Mouse (Mus musculus) kidney, postnatal 0 days (tissue): ENCODE measurements around the gene Gm21970. TPM values are rescaled to one million over a fixed set of nuclear protein-coding genes. Genes with fewer than 3 reads are reported as not detected.
A peak's percentile ranks its signal among the peaks of the same experiment; 100 is the strongest.

ENCODE experiments used
- ATAC-seq: fragments of 200-750 bp; cut with Nextera tagmentation; replicated peaks from 2 replicates; pipeline ENCODE4 v1.8.0; 2017; ENCODE audit warnings: low read depth, moderate number of reproducible peaks, moderate TSS enrichment, moderate library complexity; ENCODE audit not compliant: low FRiP score
- DNase-seq: peaks from one replicate; pipeline ENCODE4 v3.0.0-alpha.2; 2016; ENCODE audit warnings: low spot score
- H3K27ac ChIP-seq: fragments of 300-500 bp; sonication (generic); 2 replicates; pipeline ENCODE4 v1.5.1; 2014; ENCODE audit warnings: mild to moderate bottlenecking
- H3K27me3 ChIP-seq: fragments of 300-500 bp; sonication (generic); 2 replicates; pipeline ENCODE4 v1.6.1; 2014; ENCODE audit warnings: low read length, mixed read lengths; ENCODE audit not compliant: insufficient read depth
- H3K36me3 ChIP-seq: fragments of 300-500 bp; sonication (generic); 2 replicates; pipeline ENCODE4 v1.6.1; 2014; ENCODE audit warnings: low read length, mixed read lengths; ENCODE audit not compliant: insufficient read depth
- H3K4me1 ChIP-seq: fragments of 300-500 bp; sonication (generic); replicated peaks from 2 replicates; pipeline ENCODE4 v1.6.1; 2014; ENCODE audit warnings: antibody characterized with exemption, low read length, mixed read lengths; ENCODE audit not compliant: insufficient read depth
- H3K4me2 ChIP-seq: fragments of 300-500 bp; sonication (generic); 2 replicates; pipeline ENCODE4 v1.6.1; 2014; ENCODE audit warnings: mild to moderate bottlenecking, low read length, moderate library complexity, mixed read lengths
- H3K4me3 ChIP-seq: fragments of 300-500 bp; sonication (generic); replicated peaks from 2 replicates; pipeline ENCODE4 v1.5.1; 2014; ENCODE audit warnings: low read depth, low read length
- H3K9ac ChIP-seq: fragments of 300-500 bp; sonication (generic); 2 replicates; pipeline ENCODE4 v1.6.1; 2014; ENCODE audit warnings: low read depth, low read length
- H3K9me3 ChIP-seq: fragments of 300-500 bp; sonication (generic); replicated peaks from 2 replicates; pipeline ENCODE4 v1.6.1; 2016; ENCODE audit warnings: low read length, inconsistent platforms, mixed read lengths
- CTCF ChIP-seq: IDR thresholded peaks from 2 replicates; pipeline ENCODE4 v1.5.1; 2016; ENCODE audit warnings: antibody characterized with exemption, low read depth, mild to moderate bottlenecking, moderate library complexity
- WGBS: fragments of 180-500 bp; shearing (Covaris S2); extraction: QIAGEN DNeasy Blood & Tissue Kit; methylation state at CpG from one replicate; pipeline ENCODE4 v1.1.7; 2014; 5-methylcytosine and 5-hydroxymethylcytosine counted together
- polyA plus RNA-seq: library from polyadenylated mRNA; unstranded; fragments of >200 nt; fragmentation: Nextera tagmentation; extraction: Ambion mirVana; gene quantifications from 2 replicates; pipeline ENCODE4 v1.2.1, GENCODE M21; 2015

Gene Gm21970
- polyA plus RNA-seq, 1 experiment from 2014 or later, result not detected

GRCm38 (mm10) chr16:91363483-91363882 lies 28.0 kb upstream of the Gm21970 start:
- Histone ChIP-seq H3K27ac (peak overlapping the region; percentile 76), H3K36me3 (no peaks in the 10 kb centered on the region), H3K4me3 (no peak overlapping the region), H3K4me2 (peak overlapping the region; percentile 13; the same call in 1 of the 2 replicates), H3K9ac (no peak overlapping the region), H3K27me3 (no peaks in the 10 kb centered on the region), H3K4me1 (0 out of 2 replicates have a peak, but pooled peaks cover 11% of the 10 kb centered on the region), H3K9me3 (no peaks in the 10 kb centered on the region)
- ATAC-seq (no peak; the same call in 1 of the 2 replicates), DNase-seq (peak; percentile 94)
- 0 out of 2 replicates have a peak, but pooled peaks have one; percentile 3 for TF ChIP-seq CTCF
- 19% methylated on average over 3 of the region's 3 CpGs for WGBS

- Histone ChIP-seq H3K9ac (no peak overlapping the region), H3K36me3 (no peaks in the 10 kb centered on the region), H3K27ac (no peak overlapping the region), H3K9me3 (no peaks in the 10 kb centered on the region), H3K27me3 (no peaks in the 10 kb centered on the region), H3K4me1 (0 out of 2 replicates have a peak, but pooled peaks cover 11% of the 10 kb centered on the region), H3K4me3 (no peak overlapping the region), H3K4me2 (no peak overlapping the region)
- TF ChIP-seq CTCF, result no peak
- ATAC-seq (no peak), DNase-seq (no peak)
Measured at GRCm38 (mm10) chr16:91366567-91366966, 25.0 kb upstream of the Gm21970 start.

GRCm38 (mm10) chr16:91367066-91367465 lies 24.5 kb upstream of the Gm21970 start:
- 72% methylated on average over 2 of the region's 2 CpGs for WGBS

GRCm38 (mm10) chr16:91372577-91373472 lies 18.7 kb upstream of the Gm21970 start, which contains the start of gene Ifnar2:
TSS of gene Ifnar2 (plus strand) at chr16:91372783.
- Histone ChIP-seq H3K4me1 (peaks cover 9% of the 10 kb centered on the region), H3K9ac (peak within 1 kb of the TSS; percentile 84), H3K4me3 (peak within 1 kb of the TSS; percentile 73), H3K4me2 (peak within 1 kb of the TSS; percentile 77), H3K27ac (peak within 1 kb of the TSS; percentile 87), H3K9me3 (no peaks in the 10 kb centered on the region), H3K36me3 (no peaks in the 10 kb centered on the region), H3K27me3 (no peaks in the 10 kb centered on the region)
- ATAC-seq (peak; percentile 90), DNase-seq (peak; percentile 95)
- no peak for TF ChIP-seq CTCF
- under 1% methylated on average over 61 of the region's 62 CpGs for WGBS

More at GRCm38 (mm10) chr16:91367066-91367465, 24.5 kb upstream of the Gm21970 start:
- DNase-seq, result no peak
- no peak overlapping the region for H3K9ac ChIP-seq
- H3K36me3 ChIP-seq, result no peaks in the 10 kb centered on the region
- H3K4me1 ChIP-seq, result 0 out of 2 replicates have a peak, but pooled peaks cover 11% of the 10 kb centered on the region
- H3K4me3 ChIP-seq, result no peak overlapping the region
- no peak for TF ChIP-seq CTCF
- H3K4me2 ChIP-seq, result no peak overlapping the region
- no peak for ATAC-seq
- H3K27ac ChIP-seq, result no peak overlapping the region
- H3K27me3 ChIP-seq, result no peaks in the 10 kb centered on the region
- no peaks in the 10 kb centered on the region for H3K9me3 ChIP-seq

GRCm38 (mm10) chr16:91373473-91374252 lies 17.9 kb upstream of the Gm21970 start:
- DNase-seq (no peak), ATAC-seq (peak; percentile 8; the same call in 1 of the 2 replicates)
- WGBS, result 29% methylated on average over 13 of the region's 13 CpGs
- H3K36me3 ChIP-seq, result no peaks in the 10 kb centered on the region
- peak overlapping the region; percentile 77 for H3K4me2 ChIP-seq
- peak overlapping the region; percentile 84 for H3K9ac ChIP-seq
- peak overlapping the region; percentile 73 for H3K4me3 ChIP-seq
- H3K4me1 ChIP-seq, result peaks cover 13% of the 10 kb centered on the region
- H3K27ac ChIP-seq, result peak overlapping the region; percentile 87
- no peaks in the 10 kb centered on the region for H3K27me3 ChIP-seq
- H3K9me3 ChIP-seq, result no peaks in the 10 kb centered on the region
- TF ChIP-seq CTCF, result no peak

- Histone ChIP-seq H3K27me3 (no peaks in the 10 kb centered on the region), H3K4me1 (peaks cover 19% of the 10 kb centered on the region), H3K36me3 (no peaks in the 10 kb centered on the region), H3K4me2 (peak overlapping the region; percentile 77), H3K9me3 (no peaks in the 10 kb centered on the region), H3K4me3 (no peak overlapping the region), H3K9ac (no peak overlapping the region), H3K27ac (0 out of 2 replicates have a peak overlapping the region, but pooled peaks have one; percentile 87)
- no peak for TF ChIP-seq CTCF
- ATAC-seq (no peak), DNase-seq (no peak)
- 77% methylated on average over 3 of the region's 3 CpGs for WGBS
Measured at GRCm38 (mm10) chr16:91374253-91374634, 17.3 kb upstream of the Gm21970 start.
